Mouse (Mus musculus) bone marrow macrophage, adult 2 months (primary cell): ENCODE data around the gene Ern1.

Experiments used
- CTCF ChIP-seq: IDR thresholded peaks from 2 replicates; pipeline ENCODE4 v1.5.1; 2012; ENCODE audit warnings: low read depth, mild to moderate bottlenecking, low read length, moderate library complexity
- POLR2A ChIP-seq: IDR thresholded peaks from 2 replicates; pipeline ENCODE4 v1.6.1; 2012; ENCODE audit warnings: mild to moderate bottlenecking, low read depth, low read length, borderline replicate concordance

DNA sequence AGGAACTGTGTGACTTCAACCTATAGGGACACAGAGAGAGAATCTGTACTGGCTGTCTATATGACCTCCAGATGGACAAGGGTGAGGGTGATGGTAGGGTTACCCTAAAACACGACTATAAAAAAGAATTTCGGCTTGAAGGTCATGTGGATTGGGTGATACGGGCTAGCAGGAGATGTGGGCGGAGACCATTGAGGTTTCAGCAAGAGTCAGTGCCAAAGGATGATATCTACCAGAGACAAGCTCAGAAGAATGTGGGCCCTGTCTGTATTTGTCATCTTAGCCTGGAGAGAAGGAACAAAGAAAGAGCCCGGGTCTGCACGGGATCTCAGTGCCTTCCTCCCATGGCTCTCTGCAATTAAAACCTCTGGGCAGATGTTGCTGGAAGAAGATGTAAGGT, 137.9 kb downstream of the Ern1 start:
- no peak for TF ChIP-seq POLR2A
- TF ChIP-seq CTCF = no peak
